Mouse (Mus musculus) gastrocnemius, adult 2 months (tissue): ENCODE data around the gene Agl. TPM values are rescaled to one million over a fixed set of nuclear protein-coding genes. Genes with fewer than 3 reads are reported as not detected.

Experiments
- DNase-seq: peaks from one replicate; pipeline ENCODE4 v3.0.0; 2022
- H3K27ac ChIP-seq: fragments of 200-600 bp; 2 replicates; pipeline ENCODE4 v1.8.1; 2022; ENCODE audit warnings: mild to moderate bottlenecking
- H3K4me3 ChIP-seq: fragments of 200-600 bp; 2 replicates; pipeline ENCODE4 v1.8.1; 2022; ENCODE audit warnings: mild to moderate bottlenecking, moderate library complexity
- CTCF ChIP-seq: fragments of 200-600 bp; IDR thresholded peaks from 2 replicates; pipeline ENCODE4 v1.8.1; 2022; ENCODE audit warnings: antibody characterized with exemption, mild to moderate bottlenecking, moderate library complexity
- intact Hi-C: fragments of 180-260 bp; cut with DNase I; formaldehyde crosslinking; loops from one replicate; pipeline ENCODE4 v1.15.1; 2025
- total RNA-seq, 2 experiments: library from RNA; stranded (reverse); gene quantifications; 2 replicates each; pipeline ENCODE4 v1.2.3; 2021

Gene Agl
- total RNA-seq, 2 experiments from 2014 or later: 657 to 1,000 TPM

DNA sequence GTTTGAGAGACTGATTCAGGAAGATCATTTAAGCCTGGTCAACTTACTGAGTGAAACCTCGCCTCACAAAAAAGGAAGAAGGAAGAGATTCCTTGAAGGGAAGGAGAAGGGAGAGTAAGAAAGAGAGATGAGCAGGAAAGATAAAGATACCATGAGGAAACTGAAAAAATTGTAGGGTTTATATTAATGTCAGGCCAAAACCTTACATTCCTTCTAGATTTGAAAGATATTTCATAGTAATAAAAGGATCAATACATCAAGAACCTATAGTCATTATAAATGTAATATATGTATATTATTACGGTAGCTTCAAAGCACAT is 112.3 kb downstream of the Agl start:
- Histone ChIP-seq H3K4me3 (no peak overlapping the region), H3K27ac (no peak overlapping the region)
- no peak for DNase-seq
- intact Hi-C loops: no loop called here
- TF ChIP-seq CTCF: no peak

DNA sequence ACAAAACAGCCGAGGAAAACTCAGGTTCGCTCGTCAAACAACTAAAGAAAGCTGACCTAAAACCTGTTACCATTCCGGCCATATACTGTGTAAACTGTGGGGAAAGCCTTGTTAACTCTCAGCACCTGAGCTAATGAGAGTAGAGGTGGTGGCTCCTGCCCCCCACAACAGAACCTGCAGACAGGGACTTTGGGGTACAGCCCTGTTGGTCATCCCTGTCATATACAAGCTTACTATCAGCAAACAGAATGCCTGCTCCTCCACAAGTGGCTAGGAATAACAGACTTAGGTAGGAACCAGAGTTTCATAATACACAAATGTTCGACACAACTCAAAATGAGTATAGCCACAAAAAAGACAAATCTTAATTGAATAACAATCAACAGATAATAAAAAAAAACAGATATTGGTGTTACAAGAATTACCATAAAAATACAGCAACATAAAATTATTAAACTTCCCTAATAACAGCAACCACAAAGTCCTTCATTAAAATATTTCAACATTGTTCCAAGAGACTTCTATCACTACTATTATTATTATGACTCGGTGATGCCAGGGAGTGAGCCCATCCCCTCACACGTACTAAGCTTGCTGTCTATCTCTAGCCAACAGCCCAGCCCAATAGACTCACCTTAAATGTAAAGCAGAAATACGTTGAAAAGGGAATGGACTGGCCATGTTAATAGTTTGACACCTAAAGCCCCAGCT is 112.9 kb downstream of the Agl start:
- no peak for DNase-seq
- intact Hi-C loops: no loop called here
- H3K27ac ChIP-seq: no peak overlapping the region
- no peak overlapping the region for H3K4me3 ChIP-seq
- TF ChIP-seq CTCF: no peak

DNA sequence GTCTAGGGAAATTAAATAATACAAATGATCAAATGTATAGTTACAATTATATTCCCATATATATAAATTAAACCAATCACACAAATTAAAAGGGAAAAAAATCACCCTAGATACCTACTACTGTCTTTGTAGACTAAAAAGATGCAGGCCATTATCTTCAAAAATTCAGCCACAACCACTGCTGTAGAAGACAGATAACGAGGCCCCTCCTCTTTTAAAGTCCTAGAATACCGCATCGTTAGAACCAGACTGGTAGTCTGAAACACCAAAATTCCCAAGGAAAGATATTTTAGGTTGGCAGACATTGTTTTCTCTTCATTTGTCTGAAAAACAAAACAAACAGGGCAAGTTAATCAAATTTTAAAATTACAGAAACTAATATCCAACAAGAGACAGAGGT is 113.7 kb downstream of the Agl start:
- Histone ChIP-seq H3K27ac (no peak overlapping the region), H3K4me3 (no peak overlapping the region)
- TF ChIP-seq CTCF: no peak
- no peak for DNase-seq
- intact Hi-C loops: no loop called here

Other genes starting within 250 kb of the Agl start
- 10 to 100 TPM; 50.7 to 64.4 TPM for gene Lrrc39, start 245.2 kb downstream of the Agl start, total RNA-seq
- 1 to 10 TPM; 1.8 to 3.5 TPM for gene Sass6, start 213.2 kb downstream of the Agl start, total RNA-seq
- 1 to 10 TPM; 6.2 TPM for gene Trmt13, start 193.6 kb downstream of the Agl start, total RNA-seq
- gene Mfsd14a, start 145.5 kb downstream of the Agl start, total RNA-seq: 10 to 100 TPM; 11.7 to 12.8 TPM
- not detected for gene Gm43191, start 126.9 kb downstream of the Agl start, total RNA-seq
- 1 to 10 TPM; 5.1 to 8.0 TPM for gene Slc35a3, start 95.3 kb downstream of the Agl start, total RNA-seq
- gene Frrs1, start 51.3 kb upstream of the Agl start, total RNA-seq: 1 to 10 TPM; 1.9 to 2.7 TPM
- under 1 TPM in 1 of 2 experiments, not detected in 1; 0.18 TPM for gene 4930455H04Rik, start 160.1 kb upstream of the Agl start, total RNA-seq
- 10 to 100 TPM; 25.3 to 37.5 TPM for gene Palmd, start 160.8 kb upstream of the Agl start, total RNA-seq